In the genomic region with DNA sequence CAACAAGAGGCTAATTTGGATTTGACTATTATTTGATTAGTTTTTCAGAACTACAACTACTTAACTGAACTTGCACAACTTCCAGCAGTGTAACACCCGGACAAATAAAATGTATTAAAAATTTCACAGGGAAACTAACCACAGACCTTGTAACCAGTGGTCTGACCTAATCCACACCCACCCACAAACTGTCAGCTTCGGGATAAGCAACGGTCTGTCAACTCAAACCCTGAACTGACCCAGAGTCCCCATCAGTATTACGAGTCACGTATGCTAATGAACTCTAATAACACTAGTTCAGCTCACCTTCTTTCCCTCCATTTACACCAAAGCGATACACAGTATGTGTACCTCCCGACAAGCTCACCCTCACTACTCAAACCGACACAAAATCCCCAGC, we compare ENCODE assay signal across 1 mouse cellular context.
TF ChIP-seq lines count a peak whose summit lies in the region.

No protein-coding gene starts in this region.

TF ChIP-seq in CH12.LX, 34 proteins besides CTCF, POLR2A, EP300 and RAD21 (continued from another document):
- no peak for TF ChIP-seq NRF1 (IDR thresholded peaks at IDR 0.05; ENCODE audit: low read depth, low read length)
